Mouse (Mus musculus) right cerebral cortex, adult 2 months (tissue): ENCODE data around the gene D930020B18Rik.
A peak's percentile ranks its signal among the peaks of the same experiment; 100 is the strongest.

Experiments used
- DNase-seq, 2 experiments: peaks; one replicate each; pipeline ENCODE4 v3.0.0; 2021 to 2022; ENCODE audit warnings: low spot score in 2 of 2

D930020B18Rik gene

GRCm38 (mm10) chr10:121703619-121704018 lies 62.2 kb downstream of the D930020B18Rik start:
- no peak for DNase-seq

- no peak for DNase-seq
Observed at GRCm38 (mm10) chr10:121704871-121705270, 63.5 kb downstream of the D930020B18Rik start.

- DNase-seq = no peak
Observed at GRCm38 (mm10) chr10:121705399-121706163, 64.2 kb downstream of the D930020B18Rik start.

- DNase-seq = no peak
Observed at GRCm38 (mm10) chr10:121716862-121717261, 75.5 kb downstream of the D930020B18Rik start.

GRCm38 (mm10) chr10:121718896-121719585 lies 77.7 kb downstream of the D930020B18Rik start:
- DNase-seq = no peak

- no peak for DNase-seq
Observed at GRCm38 (mm10) chr10:121720701-121721100, 79.3 kb downstream of the D930020B18Rik start.

GRCm38 (mm10) chr10:121726505-121726904 lies 85.1 kb downstream of the D930020B18Rik start:
- DNase-seq = no peak

- no peak for DNase-seq
Observed at GRCm38 (mm10) chr10:121727151-121727550, 85.8 kb downstream of the D930020B18Rik start.

- no peak for DNase-seq
Observed at GRCm38 (mm10) chr10:121728226-121728625, 86.8 kb downstream of the D930020B18Rik start.

GRCm38 (mm10) chr10:121731048-121731725 lies 89.8 kb downstream of the D930020B18Rik start:
- no peak for DNase-seq

GRCm38 (mm10) chr10:121732542-121732941 lies 91.2 kb downstream of the D930020B18Rik start:
- DNase-seq = no peak

GRCm38 (mm10) chr10:121737256-121737655 lies 95.9 kb downstream of the D930020B18Rik start:
- no peak for DNase-seq

GRCm38 (mm10) chr10:121739548-121740505 lies 98.4 kb downstream of the D930020B18Rik start, which contains the start of gene BC048403:
TSS of gene BC048403 (plus strand) at chr10:121739937.
- DNase-seq = peak; percentile 80 to 85

GRCm38 (mm10) chr10:121742336-121742735 lies 100.9 kb downstream of the D930020B18Rik start:
- no peak for DNase-seq
